In genomic region chr1:36841806-36842205, GRCm38 (mm10) we compare ENCODE assay signal across 20 mouse cellular contexts.
"Had no signal": no experiment of that assay in that cellular context is flagged by ENCODE, and none has a peak within 500 bp of the region (broad histone marks: within the 10 kb centered on the region; RNA-seq: fewer than 3 reads in every experiment).

No protein-coding gene starts in this region.

- H3K4me1 ChIP-seq: limb, embryonic 15.5 days; neural tube, embryonic 15.5 days had no signal

- ATAC-seq: liver, postnatal 0 days; lung, postnatal 0 days had no signal

- H3K9ac ChIP-seq: limb, embryonic 12.5 days; limb, embryonic 15.5 days; liver, embryonic 14.5 days; liver, postnatal 0 days; lung, embryonic 14.5 days; neural tube, embryonic 12.5 days; neural tube, embryonic 15.5 days had no signal

- H3K4me2 ChIP-seq: limb, embryonic 12.5 days; limb, embryonic 15.5 days; liver, embryonic 11.5 days; lung, embryonic 14.5 days; neural tube, embryonic 12.5 days; neural tube, embryonic 15.5 days had no signal

- H3K27ac ChIP-seq: limb, embryonic 12.5 days; limb, embryonic 15.5 days; liver, embryonic 14.5 days; midbrain, embryonic 10.5 days; neural tube, embryonic 12.5 days; neural tube, embryonic 15.5 days had no signal

- H3K4me3 ChIP-seq: limb, embryonic 12.5 days; limb, embryonic 15.5 days; megakaryocyte, embryonic 14.5 days; midbrain, embryonic 10.5 days; neural tube, embryonic 12.5 days; neural tube, embryonic 15.5 days had no signal

- H3K9me3 ChIP-seq: limb, embryonic 12.5 days; limb, embryonic 15.5 days; megakaryocyte, embryonic 14.5 days; midbrain, embryonic 10.5 days; neural tube, embryonic 12.5 days; neural tube, embryonic 15.5 days had no signal

- H3K27me3 ChIP-seq: limb, embryonic 12.5 days; limb, embryonic 15.5 days; megakaryocyte, embryonic 14.5 days; neural tube, embryonic 12.5 days; neural tube, embryonic 15.5 days had no signal

- DNase-seq: kidney, adult 18-20 months; kidney, postnatal 10 days; kidney, postnatal 36 days; layer of hippocampus, postnatal 36 days; left cerebral cortex, postnatal 4 days; liver, postnatal 0 days; lung, embryonic 14.5 days; lung, postnatal 36 days; midbrain, embryonic 14.5 days; thymus, adult 18-20 months; thymus, postnatal 36 days had no signal
